Mouse (Mus musculus): ENCODE measurements around the gene Wdr83. TPM values are rescaled to one million over a fixed set of nuclear protein-coding genes. Genes with fewer than 3 reads are reported as not detected.
A peak's percentile ranks its signal among the peaks of the same experiment; 100 is the strongest.
"Not testable (repeated sequence)": the region's sequence is repeated elsewhere in the genome, so short reads cannot be mapped to it uniquely, and the experiment has no call there.

The Wdr83 gene
- polyA plus RNA-seq, 1 experiment from 2014 or later = 50.5 TPM

GRCm38 (mm10) chr8:85095051-85095450 is 13.9 kb upstream of the Wdr83 start:
- no peaks in the 10 kb centered on the region for H3K4me1 ChIP-seq (replicated peaks)
- H3K27ac ChIP-seq = no peak overlapping the region
- 94% methylated on average over 13 of the region's 13 CpGs for WGBS
- no peak overlapping the region for H3K9ac ChIP-seq
- H3K4me3 ChIP-seq = no peak overlapping the region
- H3K27me3 ChIP-seq = no peaks in the 10 kb centered on the region
- H3K36me3 ChIP-seq = peaks cover 69% of the 10 kb centered on the region
- H3K4me2 ChIP-seq = no peak overlapping the region
- no peaks in the 10 kb centered on the region for H3K9me3 ChIP-seq
- no peak for ATAC-seq (ENCODE audit: low FRiP score)

DNA sequence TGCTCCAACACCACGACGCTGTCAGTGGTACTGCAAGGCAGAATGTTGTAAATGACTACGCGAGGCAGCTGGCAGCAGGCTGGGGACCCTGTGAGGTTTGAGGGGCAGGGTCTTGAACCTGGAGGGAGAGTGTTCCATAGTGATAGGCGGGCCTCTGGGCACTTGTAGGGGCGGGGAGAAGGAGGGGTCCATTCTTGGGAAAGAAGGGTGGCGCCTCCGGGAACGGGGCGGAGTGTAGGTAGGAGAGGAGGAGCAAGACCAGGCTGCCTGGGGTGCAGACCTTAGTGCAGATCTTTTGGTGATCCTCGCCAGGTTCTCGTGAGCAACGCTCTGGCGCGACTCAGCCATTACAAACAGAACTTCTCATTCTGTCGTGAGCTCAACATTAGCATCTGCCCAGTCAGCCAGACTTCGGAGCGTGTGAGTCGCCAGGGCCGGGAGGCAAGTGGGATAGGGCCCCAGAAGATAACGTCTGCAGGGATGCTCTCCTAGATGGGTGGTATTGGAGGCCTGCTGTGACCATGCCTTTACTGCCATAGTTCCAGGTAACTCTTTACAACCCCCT is 10.5 kb upstream of the Wdr83 start:
- Histone ChIP-seq H3K36me3 (peaks cover 73% of the 10 kb centered on the region), H3K4me1 (replicated peaks) (no peaks in the 10 kb centered on the region), H3K27me3 (no peaks in the 10 kb centered on the region), H3K27ac (no peak overlapping the region), H3K9me3 (no peaks in the 10 kb centered on the region), H3K4me2 (no peak overlapping the region), H3K9ac (no peak overlapping the region), H3K4me3 (no peak overlapping the region)
- ATAC-seq (ENCODE audit: low FRiP score) = no peak
- WGBS = 37% methylated on average over 21 of the region's 21 CpGs

GRCm38 (mm10) chr8:85090856-85091255 is 9.8 kb upstream of the Wdr83 start:
- no peak for ATAC-seq (ENCODE audit: low FRiP score)
- Histone ChIP-seq H3K27ac (no peak overlapping the region), H3K4me1 (replicated peaks) (no peaks in the 10 kb centered on the region), H3K36me3 (peaks cover 68% of the 10 kb centered on the region), H3K9ac (no peak overlapping the region), H3K4me3 (no peak overlapping the region), H3K4me2 (no peak overlapping the region), H3K27me3 (no peaks in the 10 kb centered on the region), H3K9me3 (no peaks in the 10 kb centered on the region)
- 93% methylated on average over 11 of the region's 11 CpGs for WGBS

GRCm38 (mm10) chr8:85088771-85089170 is 7.7 kb upstream of the Wdr83 start:
- H3K4me3 ChIP-seq = no peak overlapping the region
- 89% methylated on average over 2 of the region's 2 CpGs for WGBS

GRCm38 (mm10) chr8:85086238-85086637 is 5.1 kb upstream of the Wdr83 start:
- peaks cover 26% of the 10 kb centered on the region for H3K4me1 ChIP-seq (replicated peaks)
- H3K9me3 ChIP-seq = no peaks in the 10 kb centered on the region
- peaks cover 42% of the 10 kb centered on the region for H3K36me3 ChIP-seq
- H3K27me3 ChIP-seq = no peaks in the 10 kb centered on the region
- no peak overlapping the region for H3K9ac ChIP-seq
- no peak overlapping the region for H3K4me3 ChIP-seq
- H3K4me2 ChIP-seq = no peak overlapping the region
- no peak for ATAC-seq (ENCODE audit: low FRiP score)
- 75% methylated on average over 3 of the region's 3 CpGs for WGBS
- no peak overlapping the region for H3K27ac ChIP-seq

More at GRCm38 (mm10) chr8:85088771-85089170, 7.7 kb upstream of the Wdr83 start:
- ATAC-seq (ENCODE audit: low FRiP score) = no peak
- Histone ChIP-seq H3K27me3 (no peaks in the 10 kb centered on the region), H3K4me2 (no peak overlapping the region), H3K36me3 (peaks cover 60% of the 10 kb centered on the region), H3K4me1 (replicated peaks) (peaks cover 5% of the 10 kb centered on the region), H3K9ac (no peak overlapping the region), H3K27ac (no peak overlapping the region), H3K9me3 (no peaks in the 10 kb centered on the region)

DNA sequence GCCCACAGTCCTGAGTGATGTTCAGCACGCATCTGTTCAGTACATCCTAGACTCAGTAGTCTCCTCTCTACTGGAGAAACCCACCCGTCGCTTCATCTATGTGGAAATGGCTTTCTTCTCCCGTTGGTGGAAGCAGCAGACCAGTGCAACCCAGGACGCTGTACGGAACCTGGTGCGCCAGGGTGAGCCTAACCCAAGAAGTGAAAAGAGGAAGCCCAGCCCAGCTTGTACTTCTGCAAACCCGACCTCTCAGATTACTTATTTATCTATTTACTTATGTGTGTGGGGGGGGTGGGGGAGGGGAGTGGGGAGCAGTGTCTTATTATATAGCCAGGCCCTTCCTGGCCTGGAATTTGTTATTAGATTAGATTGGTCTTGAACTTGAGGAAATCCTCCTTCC is 3.5 kb upstream of the Wdr83 start:
- 93% methylated on average over 8 of the region's 8 CpGs for WGBS
- Histone ChIP-seq H3K27ac (no peak overlapping the region), H3K4me2 (no peak overlapping the region; the same call in 1 of the 2 replicates), H3K9me3 (no peaks in the 10 kb centered on the region), H3K27me3 (no peaks in the 10 kb centered on the region), H3K9ac (no peak overlapping the region), H3K4me1 (replicated peaks) (peaks cover 34% of the 10 kb centered on the region), H3K36me3 (peaks cover 37% of the 10 kb centered on the region), H3K4me3 (no peak overlapping the region)
- ATAC-seq (ENCODE audit: low FRiP score) = no peak

DNA sequence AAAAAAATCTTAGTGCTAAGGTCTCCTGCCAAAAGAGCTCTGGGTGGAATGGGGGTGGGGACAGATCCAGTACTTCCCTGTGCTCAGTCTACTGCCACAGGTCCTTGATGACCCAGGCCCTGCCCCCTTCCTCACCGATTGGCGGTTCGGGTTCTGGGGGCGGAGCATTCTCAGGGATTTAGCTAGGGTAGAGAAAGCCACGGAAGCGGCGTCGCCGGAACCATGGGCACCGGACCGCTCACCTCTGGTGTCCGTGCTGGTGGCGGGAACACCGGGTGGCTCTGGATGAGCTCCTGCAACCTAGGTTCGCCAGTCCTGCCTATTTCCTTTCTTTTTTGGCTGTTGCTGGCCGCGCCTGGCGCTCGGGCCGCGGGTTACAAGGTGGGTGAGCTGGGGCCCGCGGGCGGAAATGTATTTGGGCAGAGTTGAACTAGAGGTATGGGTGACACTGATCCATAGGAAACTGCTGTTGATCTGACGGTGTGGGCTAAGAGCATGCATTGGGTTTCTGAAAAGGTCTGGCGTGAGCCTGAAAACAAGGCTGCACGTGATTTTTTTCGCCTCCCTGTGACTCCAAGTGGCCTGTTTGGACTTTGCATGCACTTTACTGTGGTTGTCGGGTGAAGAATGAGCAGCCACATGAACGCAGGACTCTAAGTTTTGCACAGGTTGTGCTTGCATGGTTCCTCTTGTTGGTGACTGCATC is 2.2 kb upstream of the Wdr83 start, which contains the start of gene Man2b1:
Man2b1 (plus strand) TSS at position 163 of the 706 bp plus-strand sequence.
- H3K4me2 ChIP-seq = peak within 1 kb of the TSS; percentile 92
- peak within 1 kb of the TSS; percentile 63 for H3K4me3 ChIP-seq
- H3K27me3 ChIP-seq = no peaks in the 10 kb centered on the region
- H3K9ac ChIP-seq = peak within 1 kb of the TSS; percentile 78
- H3K4me1 ChIP-seq (replicated peaks) = peaks cover 38% of the 10 kb centered on the region
- H3K27ac ChIP-seq = no peak within 1 kb of the TSS
- H3K36me3 ChIP-seq = peaks cover 30% of the 10 kb centered on the region
- no peaks in the 10 kb centered on the region for H3K9me3 ChIP-seq
- ATAC-seq (ENCODE audit: low FRiP score) = peak; percentile 76
- WGBS = 1% methylated on average over 30 of the region's 30 CpGs

GRCm38 (mm10) chr8:85082169-85082568 is 1.1 kb upstream of the Wdr83 start:
- not testable (repeated sequence) for H3K27me3 ChIP-seq; ATAC-seq (ENCODE audit: low FRiP score); H3K4me3 ChIP-seq; H3K27ac ChIP-seq; H3K9me3 ChIP-seq; H3K9ac ChIP-seq; H3K4me2 ChIP-seq
- Histone ChIP-seq H3K36me3 (peaks cover 24% of the 10 kb centered on the region), H3K4me1 (replicated peaks) (peaks cover 38% of the 10 kb centered on the region)
- 99% methylated on average over 4 of the region's 4 CpGs for WGBS

DNA sequence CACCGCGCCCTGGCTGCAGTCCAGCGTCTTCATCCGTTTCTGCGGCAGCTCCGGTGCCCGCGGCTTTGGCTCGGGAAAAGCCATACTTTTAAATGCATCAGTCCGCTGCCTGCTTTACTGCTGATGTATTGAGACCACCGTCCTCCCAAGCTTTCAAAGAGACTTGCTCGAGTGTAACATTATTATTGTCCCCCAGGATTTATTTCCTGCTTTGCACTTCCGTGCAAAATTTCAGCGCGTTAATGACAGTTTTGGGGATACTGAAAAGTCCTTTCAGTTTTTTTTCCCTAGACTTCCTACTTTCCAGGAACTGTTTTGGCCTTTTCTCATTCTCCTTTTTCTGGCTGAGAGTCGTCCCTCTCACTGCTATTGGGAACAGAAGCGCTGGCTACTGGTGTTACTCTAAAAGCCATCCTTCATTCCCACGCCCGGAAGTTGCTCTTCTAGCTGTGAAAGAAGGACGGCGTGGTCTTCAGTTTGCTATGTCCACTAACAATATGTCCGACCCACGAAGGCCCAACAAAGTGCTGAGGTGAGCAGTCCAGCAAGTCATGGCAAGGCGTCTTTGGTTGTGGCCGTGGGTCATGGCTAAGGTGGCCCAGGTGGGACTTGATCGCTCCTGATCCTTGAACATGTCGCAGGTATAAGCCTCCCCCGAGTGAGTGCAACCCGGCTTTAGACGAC is 432 bp downstream of the Wdr83 start, which contains the start of gene Wdr83os:
Wdr83os (plus strand) TSS at position 209 of the 684 bp plus-strand sequence.
- 0% methylated on average over 30 of the region's 30 CpGs for WGBS
- H3K36me3 ChIP-seq = peaks cover 28% of the 10 kb centered on the region
- peak within 1 kb of the TSS; percentile 88 for H3K4me3 ChIP-seq
- H3K4me2 ChIP-seq = peak within 1 kb of the TSS; percentile 96
- no peaks in the 10 kb centered on the region for H3K27me3 ChIP-seq
- peak; percentile 21; the same call in 1 of the 2 replicates for ATAC-seq (ENCODE audit: low FRiP score)
- H3K27ac ChIP-seq = peak within 1 kb of the TSS; percentile 76
- H3K4me1 ChIP-seq (replicated peaks) = peaks cover 41% of the 10 kb centered on the region
- no peaks in the 10 kb centered on the region for H3K9me3 ChIP-seq
- peak within 1 kb of the TSS; percentile 91 for H3K9ac ChIP-seq

DNA sequence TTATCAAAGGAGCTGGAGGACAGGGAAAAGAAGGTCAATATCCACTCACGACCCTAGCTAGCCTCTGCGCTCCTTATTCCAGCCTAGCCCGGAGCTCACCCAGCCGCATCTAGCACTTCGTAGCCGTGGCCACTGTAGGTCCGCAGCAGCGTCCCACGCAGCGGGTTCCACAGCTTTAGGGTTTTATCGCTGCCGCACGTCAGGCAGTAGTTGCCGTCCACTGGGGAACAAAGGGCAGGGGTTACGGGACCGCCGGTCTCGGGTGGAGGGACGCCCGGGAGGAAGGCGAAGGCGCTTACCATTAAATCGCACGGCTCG is 933 bp downstream of the Wdr83 start:
- Histone ChIP-seq H3K4me3 (peak overlapping the region; percentile 88), H3K36me3 (peaks cover 28% of the 10 kb centered on the region), H3K4me1 (replicated peaks) (peaks cover 41% of the 10 kb centered on the region), H3K9me3 (no peaks in the 10 kb centered on the region), H3K27me3 (no peaks in the 10 kb centered on the region), H3K9ac (peak overlapping the region; percentile 91), H3K4me2 (peak overlapping the region; percentile 96), H3K27ac (peak overlapping the region; percentile 76)
- no peak for ATAC-seq (ENCODE audit: low FRiP score)
- WGBS = under 1% methylated on average over 25 of the region's 25 CpGs

DNA sequence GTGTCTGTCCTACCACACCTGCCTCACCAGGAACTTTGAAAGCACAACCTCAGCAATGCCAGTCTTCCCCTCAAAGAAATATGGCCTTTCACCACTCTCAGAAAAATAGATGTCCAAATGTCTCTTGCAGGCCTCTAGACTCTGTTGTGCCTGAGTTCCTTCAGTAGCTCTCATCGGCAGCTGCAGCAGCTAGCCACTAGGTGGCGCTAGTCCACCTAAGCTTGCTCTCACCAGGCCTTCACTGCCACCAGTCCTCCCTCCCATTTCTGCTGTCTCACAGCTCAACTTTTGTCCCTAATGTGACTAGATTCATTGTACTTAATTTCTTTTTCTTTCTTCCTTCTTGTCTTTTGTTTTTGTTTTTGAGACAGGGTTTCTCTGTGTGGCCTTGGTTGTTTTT is 4.1 kb downstream of the Wdr83 start:
- Histone ChIP-seq H3K36me3 (peaks cover 48% of the 10 kb centered on the region), H3K4me3 (no peak overlapping the region)

DNA sequence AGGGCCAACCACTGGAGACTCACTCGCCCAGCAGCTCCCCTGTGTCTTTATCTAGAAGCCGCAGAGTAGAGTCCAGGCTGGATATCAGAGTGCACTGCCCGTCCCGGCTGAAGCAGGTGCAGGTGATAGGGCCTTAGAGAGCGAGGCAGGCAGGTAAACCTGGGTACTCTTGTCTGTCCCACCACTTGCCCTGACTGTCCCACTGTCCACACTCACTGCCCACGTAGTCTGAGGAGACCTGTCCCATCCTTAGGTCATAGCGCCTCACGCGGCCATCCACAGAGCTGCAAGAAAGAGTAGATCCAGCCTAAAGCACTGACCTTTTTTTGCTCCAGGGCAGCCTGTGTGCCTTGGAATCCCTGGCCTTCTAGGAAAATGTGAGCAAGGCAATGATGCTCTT is 5.1 kb downstream of the Wdr83 start:
- H3K4me2 ChIP-seq = no peak overlapping the region
- no peak overlapping the region for H3K4me3 ChIP-seq
- H3K27ac ChIP-seq = no peak overlapping the region
- H3K9me3 ChIP-seq = no peaks in the 10 kb centered on the region
- H3K4me1 ChIP-seq (replicated peaks) = peaks cover 31% of the 10 kb centered on the region
- no peak overlapping the region for H3K9ac ChIP-seq
- H3K27me3 ChIP-seq = no peaks in the 10 kb centered on the region
- ATAC-seq (ENCODE audit: low FRiP score) = no peak
- WGBS = 82% methylated on average over 9 of the region's 9 CpGs
- H3K36me3 ChIP-seq = peaks cover 48% of the 10 kb centered on the region

More for the DNA sequence above, 4.1 kb downstream of the Wdr83 start:
- Histone ChIP-seq H3K4me1 (replicated peaks) (peaks cover 37% of the 10 kb centered on the region), H3K4me2 (no peak overlapping the region), H3K9me3 (no peaks in the 10 kb centered on the region), H3K9ac (0 out of 2 replicates have a peak overlapping the region, but pooled peaks have one; percentile 39), H3K27me3 (no peaks in the 10 kb centered on the region), H3K27ac (no peak overlapping the region)
- WGBS = 0% methylated on average over 2 of the region's 2 CpGs
- ATAC-seq (ENCODE audit: low FRiP score) = no peak

All from hindbrain, embryonic 13.5 days (tissue).